Mouse (Mus musculus) brain, embryonic 14.5 days (tissue): ENCODE data around the gene Nr2f6.
"Not testable (repeated sequence)": the region's sequence is repeated elsewhere in the genome, so short reads cannot be mapped to it uniquely, and the experiment has no call there.

ENCODE experiments used
- CTCF ChIP-seq: fragments of 200-500 bp; IDR thresholded peaks from 2 replicates; pipeline ENCODE4 v1.5.1; 2012; ENCODE audit warnings: inconsistent platforms, mild to moderate bottlenecking, moderate library complexity, borderline replicate concordance; ENCODE audit not compliant: insufficient read depth, insufficient read length; ENCODE audit errors: extremely low read depth
- POLR2A ChIP-seq: fragments of 200-500 bp; IDR thresholded peaks from 2 replicates; pipeline ENCODE4 v1.6.1; 2012; ENCODE audit warnings: mild to moderate bottlenecking, inconsistent platforms, borderline replicate concordance; ENCODE audit not compliant: poor library complexity, insufficient read depth, insufficient read length, severe bottlenecking; ENCODE audit errors: extremely low read depth

- TF ChIP-seq POLR2A, CTCF: not testable (repeated sequence)
Observed at GRCm38 (mm10) chr8:71337834-71338233, 43.9 kb downstream of the Nr2f6 start.
